Mouse (Mus musculus): ENCODE data around the gene Lyg1. TPM values are rescaled to one million over a fixed set of nuclear protein-coding genes. Genes with fewer than 3 reads are reported as not detected.
"Not testable (repeated sequence)": the region's sequence is repeated elsewhere in the genome, so short reads cannot be mapped to it uniquely, and the experiment has no call there.

Lyg1 gene
- total RNA-seq (2021): not detected
- long read RNA-seq, experiment 1: 0 reads
- long read RNA-seq, experiment 2: 0 reads

GRCm38 (mm10) chr1:37957659-37958058, at the start of gene Lyg1:
Gene Lyg1 (minus strand): TSS chr1:37957759.
- intact Hi-C loops (cut with DNase I; ENCODE audit: low total_unique reads): no loop called here
- no peak for DNase-seq

DNA sequence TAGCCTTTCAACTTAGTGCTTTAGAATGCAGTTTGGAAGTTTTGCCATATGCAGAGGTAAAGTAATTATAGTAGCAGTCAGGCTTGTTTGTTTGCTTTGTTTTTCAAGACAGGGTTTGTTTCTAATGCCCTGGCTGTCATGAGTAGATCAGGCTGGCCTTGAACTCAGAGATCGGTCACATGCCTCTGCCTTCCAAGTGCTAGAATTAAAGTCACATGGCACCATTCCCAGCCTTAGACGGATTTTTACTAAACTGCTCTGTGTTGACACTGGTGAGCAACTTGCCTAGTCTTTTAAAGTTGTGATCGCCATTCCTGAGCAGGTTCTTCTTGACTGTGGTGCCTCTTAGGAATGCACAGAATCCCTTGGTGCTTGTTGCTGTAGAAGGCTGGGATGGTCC, 49.2 kb upstream of the Lyg1 start:
- intact Hi-C loops (cut with DNase I; ENCODE audit: low total_unique reads): no loop called here
- no peak for DNase-seq

DNA sequence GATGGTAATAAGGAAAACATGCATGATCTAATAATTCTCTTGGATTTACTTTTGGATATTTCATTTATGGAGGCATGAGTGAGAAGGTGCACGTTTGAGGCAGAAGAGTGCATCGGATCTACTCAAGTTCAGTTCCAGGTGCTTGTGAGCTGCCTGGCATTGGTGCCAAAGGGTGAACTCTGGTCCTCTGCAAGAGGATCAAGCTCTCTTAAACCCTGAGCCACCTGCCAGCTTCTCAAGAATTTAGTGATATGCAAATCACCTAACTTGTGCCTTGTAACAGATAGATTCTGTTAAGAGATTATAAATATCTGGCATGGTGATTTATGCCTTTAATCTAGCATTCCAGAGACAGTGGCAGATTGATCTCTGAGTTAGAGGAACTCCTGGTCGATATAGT, 45.5 kb upstream of the Lyg1 start:
- DNase-seq: no peak

DNA sequence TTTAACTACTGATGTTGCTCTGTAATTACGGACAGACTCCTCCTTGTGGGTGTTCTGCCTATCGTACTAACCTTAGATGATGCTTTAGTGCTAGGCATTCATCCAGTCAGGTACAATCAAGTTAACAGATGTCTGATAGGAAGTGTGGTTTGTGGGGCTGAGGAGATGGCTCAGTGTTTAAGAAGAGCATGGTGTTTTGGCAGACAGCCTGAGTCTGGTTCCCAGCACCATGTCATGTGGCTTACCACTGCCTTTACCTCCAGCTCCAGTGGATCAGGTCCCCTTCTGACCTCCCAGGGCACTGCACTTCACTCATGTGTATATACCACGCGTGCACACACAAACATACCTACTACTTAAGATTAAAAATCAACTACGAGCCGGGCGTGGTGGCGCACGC, 44.4 kb upstream of the Lyg1 start:
- no peak for DNase-seq
- intact Hi-C loops (cut with DNase I; ENCODE audit: low total_unique reads): no loop called here

More for the DNA sequence above, 45.5 kb upstream of the Lyg1 start:
- intact Hi-C loops (cut with DNase I; ENCODE audit: low total_unique reads): no loop called here

DNA sequence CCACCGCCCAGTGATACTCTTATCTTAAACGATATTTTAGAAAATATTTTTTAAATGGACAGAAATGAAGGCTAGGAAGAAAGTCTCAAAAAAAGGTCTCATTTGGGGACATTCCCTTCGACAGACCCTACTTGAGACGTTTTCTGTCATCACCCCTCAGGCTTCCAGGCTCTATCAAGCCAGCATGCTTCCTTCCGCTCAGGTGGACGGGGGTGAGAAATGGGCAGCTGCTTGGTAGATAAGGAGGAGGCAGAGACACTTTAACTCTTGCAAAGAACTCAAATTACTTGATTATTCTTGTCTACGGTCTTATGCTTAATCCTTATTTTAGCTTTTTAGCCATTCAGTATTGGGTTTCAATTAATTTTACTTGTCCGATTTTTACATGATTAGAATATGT, 43.3 kb upstream of the Lyg1 start:
- intact Hi-C loops (cut with DNase I; ENCODE audit: low total_unique reads): no loop called here
- DNase-seq: no peak

GRCm38 (mm10) chr1:37999552-37999951, 42.0 kb upstream of the Lyg1 start:
- intact Hi-C loops (cut with DNase I; ENCODE audit: low total_unique reads): no loop called here
- no peak for DNase-seq

DNA sequence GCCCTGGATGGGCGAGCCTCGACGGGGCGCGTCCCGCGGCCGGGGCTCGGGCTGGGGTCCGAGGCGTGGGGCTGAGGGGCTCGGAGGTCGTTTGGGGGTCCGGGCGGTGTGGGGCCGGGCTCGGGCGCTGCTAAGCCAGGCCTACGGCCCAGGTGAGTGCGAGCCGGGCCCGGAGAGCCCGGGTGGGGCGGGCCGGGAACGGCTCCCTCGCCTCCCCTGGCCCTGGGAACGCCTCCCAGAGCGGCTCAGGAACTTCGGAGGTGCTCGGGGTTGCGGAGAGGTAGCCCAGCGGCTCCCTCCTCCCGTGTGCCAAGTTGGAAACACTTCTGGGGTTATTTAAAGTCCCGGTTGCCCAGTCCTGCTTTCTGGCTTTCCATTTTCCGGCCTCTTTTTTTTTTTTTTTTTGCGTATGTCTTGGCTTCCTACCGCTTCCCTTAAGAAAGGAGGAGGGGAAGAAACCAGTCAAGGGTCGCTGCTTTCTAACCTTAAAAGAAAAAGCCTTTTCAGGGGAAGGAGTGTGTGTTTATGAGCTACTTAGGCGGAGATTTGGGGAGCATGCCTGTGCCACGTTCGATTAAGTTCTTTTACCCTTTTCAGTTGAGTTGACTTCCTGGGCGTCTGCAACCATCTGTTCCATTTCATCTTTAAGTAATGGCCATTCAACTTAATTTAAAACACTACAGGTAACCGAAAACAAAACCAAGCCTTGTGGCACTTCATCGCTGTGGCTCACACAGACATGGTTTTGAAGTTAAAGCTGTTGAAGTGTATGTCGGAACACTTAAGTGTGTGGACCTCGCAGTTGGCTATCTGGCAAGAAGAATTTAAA, 41.0 kb upstream of the Lyg1 start:
- no peak for DNase-seq
- intact Hi-C loops (cut with DNase I; ENCODE audit: low total_unique reads): no loop called here

DNA sequence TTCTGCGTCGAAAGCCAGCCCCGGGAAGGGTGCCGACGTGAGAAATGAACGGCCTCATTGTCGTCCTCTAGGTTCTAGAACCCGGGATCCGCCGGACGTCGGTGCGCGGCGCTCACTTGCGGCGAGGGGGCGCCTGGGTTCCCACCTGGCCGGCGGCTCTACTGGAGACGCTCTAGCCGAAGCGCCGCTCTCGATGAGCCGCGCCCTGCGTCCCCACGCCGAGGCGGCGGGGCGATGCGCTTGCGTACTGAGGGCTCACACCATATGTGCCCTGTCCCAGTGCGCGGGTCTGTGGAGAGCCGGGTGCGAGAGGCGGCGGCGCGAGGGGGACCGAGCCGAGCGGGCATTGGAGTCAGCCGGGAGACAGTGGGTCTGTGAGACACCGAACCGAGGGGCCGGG, 40.3 kb upstream of the Lyg1 start, which contains the start of the genes Txndc9 and Eif5b:
Gene Txndc9 (minus strand): TSS at position 27 of the 400 bp plus-strand sequence.
Gene Eif5b (plus strand): TSS at position 144 of the 400 bp plus-strand sequence.
- peak; percentile 96 for DNase-seq
- intact Hi-C loops (cut with DNase I; ENCODE audit: low total_unique reads): no loop called here

DNA sequence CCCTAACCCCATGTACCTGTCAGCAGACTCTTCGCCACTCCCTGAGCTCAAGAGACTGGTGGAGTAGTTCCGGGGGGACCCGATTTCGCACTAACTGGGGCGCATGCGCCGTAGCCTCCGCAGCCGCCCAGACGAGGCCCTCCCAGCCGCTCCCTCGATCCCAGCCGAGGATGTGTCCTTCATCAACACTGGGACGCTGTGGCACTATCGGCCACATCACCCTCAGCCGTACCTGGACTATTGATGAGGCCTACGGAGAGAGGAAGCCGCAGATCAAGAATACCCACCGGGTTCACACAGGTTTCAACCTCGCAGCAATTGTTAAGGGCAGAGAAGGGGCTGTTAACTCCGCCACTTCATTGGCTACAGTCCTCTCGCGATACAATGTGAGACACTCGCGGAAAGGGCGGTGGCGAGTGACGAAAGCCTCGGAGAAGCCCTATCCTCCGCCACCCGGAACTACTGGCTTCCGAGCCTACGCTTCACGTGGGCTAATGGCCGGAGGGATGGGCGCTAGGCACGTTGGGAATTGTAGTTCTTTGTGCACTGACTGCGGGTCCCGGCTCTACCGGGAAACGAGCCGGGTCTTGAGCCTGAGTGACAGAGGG, 39.4 kb upstream of the Lyg1 start:
- intact Hi-C loops (cut with DNase I; ENCODE audit: low total_unique reads): no loop called here
- peak; percentile 98 for DNase-seq

- no peak for DNase-seq
Measured at GRCm38 (mm10) chr1:37996226-37996625, 38.7 kb upstream of the Lyg1 start.

GRCm38 (mm10) chr1:37987856-37988255, 30.3 kb upstream of the Lyg1 start:
- DNase-seq: no peak
- intact Hi-C loops (cut with DNase I; ENCODE audit: low total_unique reads): no loop called here

More at GRCm38 (mm10) chr1:37996226-37996625, 38.7 kb upstream of the Lyg1 start:
- intact Hi-C loops (cut with DNase I; ENCODE audit: low total_unique reads): no loop called here

DNA sequence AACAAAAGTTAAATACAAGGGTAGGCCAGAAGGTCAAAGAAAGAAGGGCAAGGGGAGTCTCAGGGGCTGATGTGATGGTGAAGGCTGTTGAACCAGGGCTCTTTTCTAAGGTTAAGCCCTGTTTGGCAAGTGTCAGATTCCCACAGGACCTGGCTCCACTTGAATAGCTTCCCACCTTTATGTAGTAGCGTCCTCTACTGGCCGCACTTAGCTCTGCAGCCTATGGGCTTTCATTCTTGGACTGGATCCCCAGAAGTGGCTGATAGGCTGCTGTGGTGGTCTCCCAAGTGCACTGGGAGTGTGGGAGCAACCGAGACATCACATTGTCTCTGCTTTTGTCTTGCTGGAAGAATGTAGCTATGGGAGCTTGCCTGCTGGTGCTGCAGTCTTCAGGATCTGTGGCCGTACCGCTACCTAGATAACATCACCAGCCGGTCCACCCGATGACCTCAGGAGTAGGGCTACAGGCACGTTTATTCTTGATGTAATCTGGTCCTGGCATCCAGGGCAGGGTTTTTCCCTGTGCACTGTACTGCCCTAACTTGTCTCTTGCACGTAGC, 28.3 kb upstream of the Lyg1 start:
- intact Hi-C loops (cut with DNase I; ENCODE audit: low total_unique reads): no loop called here

GRCm38 (mm10) chr1:37984326-37984725, 26.8 kb upstream of the Lyg1 start:
- intact Hi-C loops (cut with DNase I; ENCODE audit: low total_unique reads): no loop called here
- DNase-seq: no peak

More for the DNA sequence above, 28.3 kb upstream of the Lyg1 start:
- DNase-seq: no peak

DNA sequence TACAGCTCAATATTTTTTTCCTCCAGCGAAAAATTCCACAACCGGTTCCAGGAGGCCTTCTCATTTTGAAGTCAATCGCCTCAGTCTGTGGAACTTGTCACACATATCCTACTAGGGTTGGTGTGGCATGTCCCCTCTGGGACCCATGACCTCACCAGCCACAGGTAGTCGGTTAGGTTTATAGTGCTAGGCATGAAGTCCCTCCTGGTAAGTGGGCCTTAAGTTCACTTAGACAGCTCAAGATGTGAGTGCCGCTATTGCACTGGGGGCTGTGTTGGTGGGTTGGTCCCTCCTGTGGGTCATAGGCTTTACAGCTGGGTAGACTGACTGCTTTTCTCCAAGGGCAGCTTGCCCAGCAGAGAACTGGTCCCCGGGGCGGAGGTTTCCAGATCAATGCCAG, 19.7 kb upstream of the Lyg1 start:
- intact Hi-C loops (cut with DNase I; ENCODE audit: low total_unique reads): no loop called here
- no peak for DNase-seq

DNA sequence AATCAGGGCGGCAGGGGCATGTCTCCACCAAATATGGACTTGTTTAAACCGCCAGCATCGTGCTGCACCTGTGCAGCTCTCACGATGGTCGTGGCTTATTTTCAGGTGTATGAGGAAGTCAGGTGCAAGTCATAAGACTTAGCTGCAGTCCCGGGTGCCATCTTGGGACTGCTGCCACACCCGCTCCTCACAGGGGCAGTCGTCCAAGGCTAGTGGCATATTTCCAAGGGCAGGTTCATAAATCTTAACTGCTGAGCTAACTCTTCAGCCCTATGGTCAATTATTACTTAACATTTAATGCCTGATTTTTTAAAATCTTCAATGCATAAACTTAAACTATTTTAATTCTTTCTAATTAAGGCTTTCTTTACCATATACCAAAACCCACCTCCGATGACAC, 19.1 kb upstream of the Lyg1 start:
- intact Hi-C loops (cut with DNase I; ENCODE audit: low total_unique reads); DNase-seq: not testable (repeated sequence)

- DNase-seq: no peak
- intact Hi-C loops (cut with DNase I; ENCODE audit: low total_unique reads): no loop called here
Measured at GRCm38 (mm10) chr1:37971520-37971919, 14.0 kb upstream of the Lyg1 start.

GRCm38 (mm10) chr1:37968746-37969145, 11.2 kb upstream of the Lyg1 start:
- intact Hi-C loops (cut with DNase I; ENCODE audit: low total_unique reads): no loop called here
- no peak for DNase-seq

DNA sequence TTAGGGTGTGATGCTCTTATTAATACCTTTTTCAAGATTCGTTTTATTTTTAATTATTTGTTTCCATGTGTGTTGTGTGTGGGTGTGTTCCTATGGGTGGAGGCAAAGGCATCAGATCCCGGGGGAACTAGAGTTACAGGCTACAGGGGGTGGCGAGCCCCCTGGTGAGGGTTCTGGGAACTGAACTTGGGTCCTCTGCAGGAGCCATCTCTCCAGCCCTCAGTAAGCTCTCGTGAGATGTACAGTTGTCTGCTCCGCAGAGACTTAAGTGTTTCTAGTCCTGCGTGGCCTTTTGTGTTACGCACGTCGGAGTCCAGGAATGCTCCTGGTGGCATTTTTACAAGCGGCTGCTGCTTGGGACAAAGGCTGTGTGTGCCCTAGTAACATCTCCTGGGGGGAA, 8.0 kb upstream of the Lyg1 start:
- intact Hi-C loops (cut with DNase I; ENCODE audit: low total_unique reads): no loop called here

GRCm38 (mm10) chr1:37959486-37959885, 1.9 kb upstream of the Lyg1 start:
- no peak for DNase-seq
- intact Hi-C loops (cut with DNase I; ENCODE audit: low total_unique reads): no loop called here

More for the DNA sequence above, 8.0 kb upstream of the Lyg1 start:
- no peak for DNase-seq

GRCm38 (mm10) chr1:37958516-37958915, 957 bp upstream of the Lyg1 start:
- intact Hi-C loops (cut with DNase I; ENCODE audit: low total_unique reads): no loop called here
- no peak for DNase-seq

Measured in gastrocnemius, postnatal 14 days (tissue).